Mouse (Mus musculus) ovary, adult 18-20 months (tissue): ENCODE data around the gene Haus2.

Experiments
- DNase-seq: peaks from one replicate; pipeline ENCODE4 v3.0.0; 2022; ENCODE audit warnings: low spot score, mixed read lengths

The Haus2 gene

DNA sequence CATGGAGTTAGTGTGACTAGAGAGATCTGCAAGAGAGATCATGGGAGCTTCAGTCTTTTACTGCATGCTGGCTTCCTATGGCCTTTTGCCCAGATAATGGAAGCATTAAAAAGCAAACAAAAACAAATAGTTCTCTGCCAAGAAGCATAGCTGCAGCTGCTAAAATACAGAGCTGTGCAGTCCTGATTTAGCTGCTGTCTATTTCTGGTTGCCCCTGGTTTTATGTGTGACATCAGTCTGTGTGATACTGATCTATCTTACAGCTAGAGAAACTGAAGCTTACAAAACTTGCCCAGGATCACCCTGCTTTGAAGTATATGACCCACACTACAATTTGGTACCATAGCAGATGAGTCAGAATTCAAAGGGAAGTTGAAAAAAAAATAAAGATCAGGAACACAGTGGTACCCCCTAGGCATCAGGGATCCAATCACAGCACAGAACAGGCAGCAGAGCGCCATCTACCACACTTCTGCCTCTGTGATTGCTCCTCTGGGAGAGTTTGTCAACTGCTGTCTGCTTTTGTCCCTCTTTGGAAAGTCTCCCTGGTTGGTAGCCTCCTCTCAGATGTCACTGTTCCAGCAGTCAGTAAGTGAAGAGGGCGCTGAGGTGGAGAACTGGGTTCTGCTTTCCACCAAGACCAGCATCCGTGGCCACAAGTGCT, 54.4 kb downstream of the Haus2 start:
- no peak for DNase-seq

DNA sequence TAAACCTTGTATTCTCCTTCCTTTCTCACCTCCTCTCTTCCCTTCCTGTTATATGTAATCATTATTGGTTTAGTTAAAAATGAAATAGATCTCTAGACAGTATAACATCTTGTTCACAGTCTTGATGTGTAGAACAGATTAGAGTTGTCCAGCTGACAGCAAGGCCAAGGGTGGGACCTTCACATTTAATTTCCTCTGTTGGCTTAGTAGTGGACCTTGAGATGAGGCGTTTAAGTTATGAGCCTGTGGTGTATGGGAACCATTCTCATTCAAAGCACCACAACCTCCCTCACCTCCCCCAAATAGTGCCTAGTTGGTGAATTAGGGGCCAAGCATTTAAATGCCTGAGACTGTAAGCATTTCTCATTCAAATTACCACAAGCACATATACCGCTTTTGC, 58.3 kb downstream of the Haus2 start:
- DNase-seq = no peak

DNA sequence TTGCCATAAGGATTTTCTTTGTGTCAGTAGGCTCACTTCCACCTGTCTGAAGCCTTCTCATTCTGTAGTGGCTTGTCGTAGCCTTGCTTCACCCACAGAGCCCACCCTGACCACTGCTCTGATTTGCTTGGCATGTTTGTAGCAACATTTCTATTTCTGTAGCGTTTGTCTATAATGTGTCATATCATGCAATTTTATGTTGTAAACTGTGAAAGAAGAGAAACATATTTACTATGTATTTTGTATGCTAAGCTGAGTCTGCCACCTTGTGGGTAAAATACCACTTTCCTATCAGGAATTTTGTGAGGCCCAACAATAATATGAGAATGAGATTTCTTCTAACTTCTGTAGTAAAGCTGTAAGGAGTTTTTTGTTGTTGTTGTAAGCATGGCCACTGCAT, 61.1 kb downstream of the Haus2 start:
- DNase-seq = no peak
